Mouse (Mus musculus) heart, embryonic 14.5 days (tissue): ENCODE measurements around the gene Pigz. TPM values are rescaled to one million over a fixed set of nuclear protein-coding genes. Genes with fewer than 3 reads are reported as not detected.

Experiments
- ATAC-seq: fragments of 200-750 bp; cut with Nextera tagmentation; 2 replicates; pipeline ENCODE4 v1.8.0; 2017; ENCODE audit warnings: low read depth, moderate TSS enrichment; ENCODE audit not compliant: insufficient number of reproducible peaks, insufficient read depth, low FRiP score
- H3K27ac ChIP-seq, 2 experiments: fragments of 200-500 bp in 1 of 2; fragments of 300-500 bp in 1 of 2; sonication (generic) in 1 of 2; replicated peaks in 1 of 2; 2 replicates each; pipeline ENCODE4 v1.5.1; 2012 to 2014; ENCODE audit warnings: low read depth in 2 of 2, low read length in 2 of 2, control low read depth in 1 of 2, mild to moderate bottlenecking in 1 of 2, mixed read lengths in 1 of 2; ENCODE audit not compliant: control insufficient read depth in 1 of 2, insufficient read depth in 1 of 2
- H3K27me3 ChIP-seq: fragments of 300-500 bp; sonication (generic); 2 replicates; pipeline ENCODE4 v1.6.1; 2014; ENCODE audit warnings: mild to moderate bottlenecking, low read length, control low read depth; ENCODE audit not compliant: control insufficient read depth, insufficient read depth
- H3K36me3 ChIP-seq: fragments of 300-500 bp; sonication (generic); 2 replicates; pipeline ENCODE4 v1.6.1; 2014; ENCODE audit warnings: mild to moderate bottlenecking, control low read depth, low read length, mixed read lengths; ENCODE audit not compliant: control insufficient read depth, insufficient read depth
- H3K4me1 ChIP-seq, 2 experiments: fragments of 200-500 bp in 1 of 2; fragments of 300-500 bp in 1 of 2; sonication (generic) in 1 of 2; 2 replicates each; pipeline ENCODE4 v1.6.1; 2012 to 2014; ENCODE audit warnings: low read length in 2 of 2, control low read depth in 1 of 2, mixed read lengths in 1 of 2; ENCODE audit not compliant: control insufficient read depth in 2 of 2, insufficient read depth in 2 of 2
- H3K4me2 ChIP-seq: fragments of 300-500 bp; sonication (generic); 2 replicates; pipeline ENCODE4 v1.6.1; 2014; ENCODE audit warnings: mild to moderate bottlenecking, low read length
- H3K4me3 ChIP-seq, 2 experiments: fragments of 200-500 bp in 1 of 2; fragments of 300-500 bp in 1 of 2; sonication (generic) in 1 of 2; 2 replicates each; pipeline ENCODE4 v1.5.1; 2012 to 2014; ENCODE audit warnings: low read length in 2 of 2, mild to moderate bottlenecking in 2 of 2, control low read depth in 1 of 2, low read depth in 1 of 2, moderate library complexity in 1 of 2; ENCODE audit not compliant: control insufficient read depth in 1 of 2, insufficient read depth in 1 of 2
- H3K9ac ChIP-seq: fragments of 300-500 bp; sonication (generic); 2 replicates; pipeline ENCODE4 v1.6.1; 2014; ENCODE audit warnings: mild to moderate bottlenecking, low read length
- H3K9me3 ChIP-seq: fragments of 300-500 bp; sonication (generic); 2 replicates; pipeline ENCODE4 v1.6.1; 2016; ENCODE audit warnings: low read length, control low read depth; ENCODE audit not compliant: control insufficient read depth
- whole genome bisulfite sequencing: fragments of 180-500 bp; shearing (Covaris S2); extraction: QIAGEN DNeasy Blood & Tissue Kit; methylation state at CpG from one replicate; pipeline ENCODE4 v1.1.7; 2014; 5-methylcytosine and 5-hydroxymethylcytosine counted together
- polyA plus RNA-seq: library from polyadenylated mRNA; unstranded; fragments of >200 nt; fragmentation: Nextera tagmentation; extraction: Ambion mirVana; gene quantifications from 2 replicates; pipeline ENCODE4 v1.2.1, GENCODE M21; 2014

Gene Pigz
- polyA plus RNA-seq, 1 experiment from 2014 or later = 0.12 TPM

DNA sequence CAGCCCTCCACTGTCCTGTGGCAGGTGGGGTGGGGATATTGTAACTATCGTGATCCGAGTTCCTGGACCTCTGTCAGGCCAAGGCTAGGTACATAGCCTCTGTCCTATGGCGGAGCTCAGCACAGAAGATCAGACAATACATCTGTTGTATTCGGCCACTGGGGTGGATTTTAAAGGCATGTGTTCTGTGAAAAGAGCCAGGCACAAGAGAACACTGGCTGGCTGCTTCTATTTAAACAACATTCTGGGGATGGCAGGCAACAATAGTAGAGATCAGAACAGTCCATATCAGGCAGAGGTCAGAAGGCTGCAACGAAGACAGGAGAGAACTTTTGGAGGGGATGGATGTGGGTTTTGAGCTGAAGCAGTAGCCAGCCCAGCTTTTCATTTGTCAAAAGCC, 1.4 kb upstream of the Pigz start:
- no peak overlapping the region for H3K27ac ChIP-seq
- no peak overlapping the region for H3K4me3 ChIP-seq
- ATAC-seq = no peak
- H3K4me1 ChIP-seq = peaks cover 14 to 18% of the 10 kb centered on the region in 2 experiments
- peak overlapping the region; percentile 84 for H3K4me2 ChIP-seq
- peaks cover 27% of the 10 kb centered on the region for H3K27me3 ChIP-seq
- H3K36me3 ChIP-seq = no peaks in the 10 kb centered on the region
- 0 out of 2 replicates have a peak, but pooled peaks cover 3% of the 10 kb centered on the region for H3K9me3 ChIP-seq
- peak overlapping the region; percentile 60 for H3K9ac ChIP-seq
- 53% methylated on average over 5 of the region's 5 CpGs for WGBS

DNA sequence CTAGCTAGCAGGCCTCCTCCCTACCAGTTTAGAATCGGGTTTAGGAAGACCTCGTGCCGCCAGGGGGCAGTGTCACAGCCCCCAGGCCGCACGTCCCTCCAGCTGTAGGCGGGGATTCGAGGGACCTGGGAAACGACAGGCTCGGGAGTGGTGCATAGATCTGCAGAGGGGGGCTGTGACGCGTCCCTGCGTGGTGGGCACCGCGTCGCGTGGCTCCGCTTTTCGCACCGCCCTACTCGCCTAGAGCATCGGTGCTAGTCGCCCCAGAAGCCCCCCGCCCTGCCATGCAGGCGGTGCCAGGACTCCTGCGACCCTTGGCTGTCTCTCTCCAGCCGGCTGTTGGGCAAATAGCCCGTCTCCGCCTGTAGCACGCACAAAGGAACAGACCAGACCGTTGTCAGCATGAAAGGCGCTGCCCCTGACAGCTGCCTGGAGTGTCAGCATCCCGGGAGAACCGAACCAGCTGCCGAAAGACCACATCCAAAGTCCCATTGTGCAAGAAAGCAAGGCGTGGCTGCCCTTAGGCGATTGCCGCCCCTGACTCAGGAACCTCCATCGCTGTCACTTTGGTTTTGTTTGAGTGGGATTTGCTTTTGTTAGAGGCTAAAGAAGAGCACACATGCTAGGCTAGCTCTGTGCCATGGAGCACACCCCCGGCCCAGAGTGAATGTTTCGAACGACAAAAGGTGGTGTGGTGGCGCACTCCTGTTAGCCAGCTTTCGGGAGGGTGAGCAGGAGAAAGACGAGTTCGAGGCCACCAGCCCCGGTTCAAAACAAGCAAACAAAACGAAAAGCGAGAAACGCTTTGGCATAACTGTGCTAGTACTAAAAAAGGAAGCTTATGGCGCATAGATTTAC, 582 bp upstream of the Pigz start:
- Histone ChIP-seq H3K9me3 (0 out of 2 replicates have a peak, but pooled peaks cover 3% of the 10 kb centered on the region), H3K9ac (peak overlapping the region; percentile 60), H3K36me3 (no peaks in the 10 kb centered on the region), H3K4me1 (peaks cover 14 to 18% of the 10 kb centered on the region in 2 experiments), H3K27me3 (peaks cover 27% of the 10 kb centered on the region), H3K27ac (no peak overlapping the region; a peak in 1 of 4 replicates), H3K4me2 (peak overlapping the region; percentile 84), H3K4me3 (peak overlapping the region; percentile 51 to 64)
- WGBS = 1% methylated on average over 50 of the region's 50 CpGs
- ATAC-seq = peak; percentile 78

DNA sequence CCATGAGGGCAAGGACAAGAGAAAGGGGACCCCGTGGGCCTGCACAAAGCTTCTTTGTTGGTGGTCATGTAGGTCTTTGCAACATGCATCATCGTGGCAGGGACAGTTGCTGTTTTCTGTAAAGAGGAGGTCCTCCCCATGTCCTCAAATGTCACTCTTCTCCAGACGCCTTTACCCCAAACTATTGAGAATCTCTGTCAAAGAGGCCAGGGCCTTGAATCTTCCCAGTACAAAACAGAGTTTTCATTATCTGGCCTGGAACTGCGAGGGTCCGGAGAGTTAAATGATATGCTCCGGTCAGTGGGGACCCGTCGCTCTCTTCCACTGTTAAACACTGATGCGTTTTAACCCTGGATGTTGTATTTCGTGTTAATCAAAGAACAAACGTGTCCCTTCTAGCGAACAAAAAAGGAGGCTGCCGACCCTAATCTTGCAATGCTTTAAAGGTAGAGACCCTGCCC, 929 bp downstream of the Pigz start:
- 26% methylated on average over 13 of the region's 13 CpGs for WGBS
- Histone ChIP-seq H3K4me3 (peak overlapping the region; percentile 20 to 51; a peak in 2 of 4 replicates), H3K4me2 (peak overlapping the region; percentile 84), H3K9me3 (0 out of 2 replicates have a peak, but pooled peaks cover 3% of the 10 kb centered on the region), H3K27me3 (peaks cover 27% of the 10 kb centered on the region), H3K4me1 (peaks cover 14 to 18% of the 10 kb centered on the region in 2 experiments), H3K9ac (0 out of 2 replicates have a peak overlapping the region, but pooled peaks have one; percentile 56), H3K36me3 (no peaks in the 10 kb centered on the region), H3K27ac (no peak overlapping the region)
- no peak for ATAC-seq

DNA sequence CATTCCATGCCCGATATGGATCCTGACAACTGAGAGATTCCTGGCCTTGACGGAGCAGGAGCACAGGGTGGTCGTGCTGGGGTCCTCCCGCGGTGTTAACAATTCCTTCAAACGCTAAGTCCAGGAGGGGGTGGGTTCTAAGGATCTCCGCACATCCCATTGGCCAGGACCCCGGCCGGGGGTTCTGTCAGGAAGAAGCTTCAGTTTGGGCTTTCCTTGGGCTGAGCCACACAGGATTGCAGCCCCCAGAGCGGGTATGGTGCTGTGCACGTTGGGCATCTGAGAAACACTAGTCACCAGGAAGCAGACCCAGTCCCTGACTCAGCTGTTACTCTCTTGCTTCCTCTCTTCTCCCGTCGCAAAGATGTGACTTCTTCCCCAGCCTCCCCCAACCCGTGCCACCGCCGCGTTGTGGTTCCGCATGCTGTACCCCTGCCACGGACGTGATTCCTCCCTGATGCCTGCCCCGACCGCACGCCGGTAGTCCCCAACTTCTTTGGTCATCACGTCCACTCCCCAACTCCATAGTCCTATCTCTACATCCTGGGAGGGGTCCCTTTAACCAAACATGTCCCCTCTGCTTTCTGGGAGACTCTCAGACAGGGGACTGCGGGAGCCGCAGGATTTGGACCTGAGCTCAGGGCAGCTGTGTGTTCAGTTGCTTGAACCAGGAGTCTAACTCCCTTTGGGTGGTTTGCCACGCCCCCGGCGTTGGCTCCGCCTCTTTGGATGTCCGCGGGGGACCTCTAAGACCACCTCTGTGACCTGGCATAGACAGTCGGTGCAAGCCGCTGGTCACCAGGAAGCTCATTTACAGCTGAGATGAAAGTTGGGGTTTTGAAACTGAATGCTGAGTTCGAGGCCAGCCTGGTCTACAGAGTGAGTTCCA, 1.7 kb downstream of the Pigz start:
- Histone ChIP-seq H3K36me3 (no peaks in the 10 kb centered on the region), H3K4me2 (peak overlapping the region; percentile 84), H3K9me3 (0 out of 2 replicates have a peak, but pooled peaks cover 3% of the 10 kb centered on the region), H3K27me3 (peaks cover 27% of the 10 kb centered on the region), H3K9ac (peak overlapping the region; percentile 56; the same call in 1 of the 2 replicates), H3K27ac (no peak overlapping the region), H3K4me3 (peak overlapping the region; percentile 20 to 37), H3K4me1 (peaks cover 14 to 18% of the 10 kb centered on the region in 2 experiments)
- 5% methylated on average over 36 of the region's 36 CpGs for WGBS
- no peak for ATAC-seq

DNA sequence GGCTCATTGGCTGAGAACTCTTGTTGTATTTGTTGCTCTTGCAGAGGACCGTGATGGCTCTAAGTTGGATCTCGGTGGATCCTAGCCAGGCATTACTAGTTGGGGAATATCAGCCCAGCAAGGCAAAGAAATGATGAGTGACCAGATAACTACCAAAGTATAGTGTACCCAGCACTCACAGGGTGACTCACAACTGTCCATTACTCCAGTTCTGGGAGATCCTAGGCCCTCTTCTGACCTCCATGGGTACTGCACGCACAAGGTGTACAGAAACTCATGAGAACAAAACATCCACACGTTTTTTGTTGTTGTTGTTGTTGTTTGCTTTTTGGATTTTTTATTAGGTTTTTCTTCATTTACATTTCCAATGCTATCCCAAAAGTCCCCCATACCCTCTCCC, 2.9 kb downstream of the Pigz start:
- WGBS = 84% methylated on average over 4 of the region's 4 CpGs
- no peak for ATAC-seq
- Histone ChIP-seq H3K4me1 (peaks cover 14 to 18% of the 10 kb centered on the region in 2 experiments), H3K4me3 (no peak overlapping the region), H3K9me3 (0 out of 2 replicates have a peak, but pooled peaks cover 3% of the 10 kb centered on the region), H3K4me2 (no peak overlapping the region), H3K36me3 (no peaks in the 10 kb centered on the region), H3K9ac (no peak overlapping the region), H3K27me3 (peaks cover 27% of the 10 kb centered on the region), H3K27ac (no peak overlapping the region)

DNA sequence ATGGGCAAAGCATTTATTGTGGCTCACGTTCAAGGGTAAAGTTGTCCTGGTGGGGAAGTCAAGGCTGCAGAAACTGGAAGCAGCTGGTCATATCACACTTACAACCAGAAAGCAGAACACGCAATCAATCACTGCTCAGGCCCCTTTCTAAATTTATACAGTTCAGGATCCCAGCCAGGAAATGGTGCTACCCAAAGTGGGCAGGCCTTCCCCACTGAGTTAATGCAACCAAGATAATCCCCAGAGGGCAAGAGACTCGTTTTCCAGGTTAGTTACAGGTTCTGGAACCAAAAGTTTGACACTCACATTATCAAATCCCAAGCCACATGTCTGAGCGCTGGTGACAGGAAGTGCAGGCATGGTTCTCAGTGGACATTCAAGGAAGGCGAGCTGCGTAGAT, 5.2 kb downstream of the Pigz start:
- no peak for ATAC-seq
- peaks cover 21% of the 10 kb centered on the region for H3K27me3 ChIP-seq
- H3K9me3 ChIP-seq = 0 out of 2 replicates have a peak, but pooled peaks cover 3% of the 10 kb centered on the region
- WGBS = 62% methylated on average over 6 of the region's 6 CpGs
- H3K4me2 ChIP-seq = no peak overlapping the region
- no peak overlapping the region for H3K27ac ChIP-seq
- no peak overlapping the region for H3K4me3 ChIP-seq
- no peak overlapping the region for H3K9ac ChIP-seq
- H3K36me3 ChIP-seq = no peaks in the 10 kb centered on the region
- H3K4me1 ChIP-seq = peaks cover 8 to 10% of the 10 kb centered on the region in 2 experiments

DNA sequence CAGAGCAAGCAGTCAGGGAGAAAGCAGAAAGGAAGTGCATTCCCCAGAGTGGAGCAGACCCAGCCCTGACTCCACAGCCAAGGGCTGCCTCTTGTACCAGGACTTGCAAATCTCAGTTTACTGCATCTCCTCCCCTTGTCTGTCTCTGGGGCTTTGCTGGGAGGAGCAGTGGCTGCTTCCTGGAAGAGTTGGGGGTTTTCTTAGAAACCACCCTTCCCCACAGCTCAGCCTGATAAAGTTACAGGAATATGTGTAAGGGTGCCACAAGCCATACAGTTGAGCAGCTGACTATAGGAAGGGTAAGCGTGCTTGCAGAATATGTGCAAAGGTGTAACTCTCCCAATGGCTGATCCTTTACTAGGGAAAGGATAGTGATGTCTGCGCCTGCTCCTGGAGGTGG, 6.9 kb downstream of the Pigz start:
- H3K9me3 ChIP-seq = 0 out of 2 replicates have a peak, but pooled peaks cover 3% of the 10 kb centered on the region
- WGBS = 62% methylated on average over 2 of the region's 2 CpGs
- ATAC-seq = no peak
- peaks cover 0 to 1% of the 10 kb centered on the region in 2 experiments; a peak in 1 of 4 replicates for H3K4me1 ChIP-seq
- no peak overlapping the region for H3K9ac ChIP-seq
- no peak overlapping the region for H3K27ac ChIP-seq
- no peak overlapping the region for H3K4me3 ChIP-seq
- peaks cover 7% of the 10 kb centered on the region for H3K27me3 ChIP-seq
- H3K36me3 ChIP-seq = 0 out of 2 replicates have a peak, but pooled peaks cover 6% of the 10 kb centered on the region
- no peak overlapping the region for H3K4me2 ChIP-seq
